Mouse (Mus musculus): ENCODE measurements at regions not wholly inside any gene's neighbourhood (a gene's known extent, or its start where the extent isn't known, plus 50 kb on each side); places are given as distances from the start of the nearest gene placed in this dataset.
"Not testable (repeated sequence)": the region's sequence is repeated elsewhere in the genome, so short reads cannot be mapped to it uniquely, and the experiment has no call there.

DNA sequence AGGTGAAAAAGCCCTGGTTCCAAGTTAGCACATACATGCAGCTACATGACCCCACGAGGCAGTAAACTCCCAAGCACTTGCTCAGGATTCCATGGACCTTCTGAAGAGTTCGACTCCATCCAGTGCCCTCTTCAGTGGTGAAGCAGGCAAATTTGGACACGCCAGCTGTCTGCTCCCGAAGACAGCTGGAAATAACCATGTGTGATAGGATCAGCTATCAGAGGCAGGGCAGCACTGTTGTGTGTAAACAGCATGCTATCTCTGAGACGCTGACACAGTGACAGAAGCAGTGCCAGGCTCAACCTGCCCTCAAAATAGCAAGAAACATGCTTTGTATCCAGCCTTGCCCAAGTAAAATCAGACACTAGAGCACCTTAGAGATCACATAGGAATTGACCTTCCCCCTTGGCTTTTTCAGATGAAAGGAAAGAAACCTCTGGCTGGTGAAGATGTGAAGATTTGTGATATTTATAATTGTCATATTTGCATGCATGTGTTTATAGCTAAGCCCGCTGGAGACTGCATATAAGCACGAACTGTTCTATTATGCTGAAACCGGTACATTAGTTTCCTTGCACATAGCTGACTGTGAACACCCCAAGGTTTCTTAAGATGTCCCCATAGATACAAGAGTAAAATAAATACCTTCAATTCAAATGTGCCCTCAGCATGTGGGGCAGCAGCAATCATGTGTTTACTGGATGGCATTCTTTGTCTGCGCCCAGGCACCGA, 146.4 kb upstream of the Nrip1 start:
- DNase-seq (ENCODE audit: low spot score), result no peak

DNA sequence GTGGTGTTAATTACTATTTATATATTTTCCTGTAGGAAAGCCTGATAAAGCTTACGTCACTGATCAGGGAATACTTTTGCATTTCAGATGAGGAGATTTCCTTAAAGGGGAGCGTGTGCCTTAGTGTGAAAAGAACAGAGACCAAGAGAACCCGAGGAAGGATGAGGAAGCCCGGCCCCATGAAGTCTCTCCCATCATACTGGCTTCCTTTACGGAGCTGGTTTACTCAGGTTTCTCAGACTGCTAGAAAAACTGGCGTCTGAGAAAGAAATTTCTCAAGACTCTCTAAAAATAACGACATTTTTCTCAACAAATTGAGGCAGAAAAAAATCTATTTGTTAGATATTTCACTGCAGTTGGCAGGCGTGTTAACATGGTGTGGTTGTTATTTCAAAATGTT, 137.2 kb upstream of the Nrip1 start:
- DNase-seq (ENCODE audit: low spot score), result no peak

DNA sequence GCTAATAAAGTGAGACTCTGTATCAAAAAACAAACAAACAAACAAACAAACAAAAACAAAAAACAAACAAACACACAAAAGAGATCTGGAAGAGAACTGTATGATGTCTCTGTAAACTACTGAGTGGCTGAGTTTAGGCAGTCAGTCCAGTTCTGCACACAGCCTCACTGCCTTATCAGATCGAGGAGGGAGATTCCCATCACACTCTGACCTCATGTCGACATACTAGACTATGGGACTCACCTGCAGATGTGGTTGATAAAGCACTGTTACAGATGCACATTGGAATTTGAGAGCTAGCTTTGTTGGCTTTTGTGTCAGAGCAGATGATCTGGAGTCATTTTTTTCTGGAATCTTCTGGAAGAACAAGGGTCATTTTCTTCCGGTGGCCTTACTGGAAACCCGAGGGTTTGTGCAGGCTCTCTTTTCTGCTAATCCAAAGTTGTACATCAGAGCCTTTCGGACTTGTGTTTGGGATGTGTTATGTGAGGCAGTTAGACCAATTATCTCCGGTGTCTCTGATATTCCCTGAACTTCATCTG, 135.6 kb upstream of the Nrip1 start:
- no peak for DNase-seq (ENCODE audit: low spot score)

DNA sequence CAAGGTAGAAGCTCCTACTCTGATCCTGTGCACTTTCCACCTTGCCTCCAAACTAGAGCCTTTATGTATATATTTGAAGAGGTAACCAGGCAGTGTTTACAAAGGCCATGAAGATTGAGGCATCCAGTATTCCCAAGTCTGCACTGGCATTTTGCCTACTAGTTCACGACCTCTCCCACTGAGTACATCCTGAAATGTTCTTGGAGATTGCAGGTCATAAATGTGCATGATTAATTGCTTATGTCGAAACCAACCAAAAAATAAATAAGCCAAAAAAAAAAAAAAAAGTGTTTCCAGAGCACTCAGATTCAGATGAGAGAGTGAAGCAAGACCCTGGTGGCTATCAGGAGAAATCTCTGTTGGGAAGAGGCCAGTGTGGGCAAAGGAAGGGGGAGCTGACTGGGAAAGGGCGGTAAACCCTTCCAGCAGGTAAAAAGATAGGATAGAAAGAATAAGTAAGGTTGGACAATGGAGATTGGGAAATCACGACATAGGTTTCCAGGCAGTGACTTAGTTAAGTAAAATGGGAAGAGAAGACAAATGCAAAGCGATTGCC, 133.6 kb upstream of the Nrip1 start:
- DNase-seq (ENCODE audit: low spot score), result no peak

DNA sequence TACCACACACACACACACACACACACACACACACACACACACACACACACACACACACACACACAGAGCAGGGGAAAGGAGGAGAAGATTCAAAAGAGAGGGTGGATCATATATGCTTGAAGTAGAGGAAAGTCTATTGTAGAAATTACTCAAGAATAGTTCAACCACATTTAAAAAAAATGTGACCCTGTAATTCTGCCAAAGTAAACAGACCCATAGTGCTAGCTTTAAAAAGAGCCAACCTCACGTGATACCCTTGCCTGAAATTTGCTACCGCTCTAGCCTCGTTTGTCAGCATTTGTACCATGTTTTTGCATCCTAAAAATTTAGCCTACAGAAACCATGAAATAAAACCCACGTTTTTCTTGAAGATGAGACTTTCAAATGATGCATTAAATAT, 132.6 kb upstream of the Nrip1 start:
- no peak for DNase-seq (ENCODE audit: low spot score)

DNA sequence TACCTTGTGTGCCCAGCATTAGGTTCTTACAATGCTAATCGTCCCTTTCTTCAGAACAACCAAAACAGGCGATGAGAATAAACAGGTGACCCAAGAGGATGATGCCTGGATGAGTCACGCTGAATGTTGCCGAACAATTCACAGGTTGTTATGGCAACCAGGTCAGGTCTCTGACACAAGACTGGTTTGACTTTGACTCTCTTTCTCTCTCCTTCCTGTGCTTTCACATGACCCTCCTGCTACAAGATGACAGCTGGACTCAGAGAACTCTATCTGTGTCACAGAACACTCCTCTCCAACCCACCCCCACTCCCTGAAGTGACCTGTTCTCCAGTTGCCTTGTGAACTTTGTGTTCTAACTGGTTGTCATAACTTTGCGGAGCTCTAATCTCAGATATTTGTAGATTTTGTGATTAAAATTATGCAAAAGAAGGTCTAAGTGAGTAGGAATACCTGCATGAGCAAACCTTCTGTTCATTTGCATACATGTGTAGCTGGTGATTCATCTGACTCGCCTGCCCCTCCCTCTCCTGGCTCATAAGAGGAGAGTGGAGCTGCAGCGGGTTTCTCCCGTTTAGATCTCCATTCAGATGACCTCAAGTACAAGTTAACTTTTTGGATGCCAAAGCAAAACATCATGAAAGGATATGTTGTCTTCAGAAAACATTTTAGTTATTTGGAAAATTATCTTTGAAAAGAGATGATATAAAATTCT, 126.2 kb upstream of the Nrip1 start:
- DNase-seq (ENCODE audit: low spot score), result no peak

DNA sequence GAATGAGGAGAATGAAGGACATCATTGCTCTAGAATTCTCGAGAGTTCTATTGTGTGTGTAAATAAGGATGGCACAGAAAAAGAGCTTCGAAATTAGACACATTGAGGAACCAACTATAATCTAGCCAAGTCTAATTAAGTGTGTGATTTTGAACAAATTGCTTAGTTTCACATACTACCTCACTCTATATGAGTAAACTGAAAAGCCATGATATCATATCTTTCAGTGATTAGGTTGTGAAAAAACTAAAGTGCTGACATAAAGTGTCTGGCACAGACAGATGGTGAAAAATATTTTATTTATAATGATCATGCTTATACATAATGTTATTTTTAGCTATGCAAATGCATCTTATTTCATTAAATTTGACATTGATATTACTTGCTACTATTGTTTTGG, 124.6 kb upstream of the Nrip1 start:
- DNase-seq (ENCODE audit: low spot score), result no peak

DNA sequence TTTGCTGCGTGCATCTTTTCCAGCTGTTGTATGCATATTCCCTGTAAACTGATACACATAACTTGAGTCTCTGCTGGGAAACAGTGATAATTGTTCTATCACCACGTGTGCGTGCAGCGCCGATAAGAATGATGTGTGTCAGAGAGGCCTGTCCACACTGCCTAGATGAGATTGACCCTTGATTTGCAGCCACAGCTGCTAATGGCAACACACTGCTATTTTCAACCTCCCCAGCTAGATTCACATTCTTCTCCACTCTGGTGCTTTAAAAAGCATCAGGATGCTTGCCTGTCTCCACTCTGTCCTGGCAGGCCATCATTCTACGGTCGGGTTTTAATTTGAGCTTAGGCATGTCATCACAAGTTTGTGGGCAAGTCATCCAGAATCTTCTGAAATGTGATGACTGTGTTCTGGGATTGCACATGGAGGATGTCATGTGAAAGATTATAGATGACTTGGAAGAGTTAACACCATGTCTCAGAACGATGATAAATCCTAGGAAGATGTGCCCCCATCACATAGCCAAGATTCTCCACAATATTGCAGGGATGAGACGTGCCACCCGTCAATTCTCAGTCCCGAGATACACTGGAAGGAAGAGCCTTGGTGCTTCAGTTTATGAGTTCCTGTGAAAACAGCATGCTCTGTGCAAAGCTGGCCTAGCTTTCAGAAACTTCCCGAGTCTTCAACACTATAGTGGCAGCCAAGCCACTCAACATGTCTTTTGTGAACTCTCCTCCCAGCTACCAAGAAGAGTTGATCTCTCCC, 123.6 kb upstream of the Nrip1 start:
- no peak for DNase-seq (ENCODE audit: low spot score)

DNA sequence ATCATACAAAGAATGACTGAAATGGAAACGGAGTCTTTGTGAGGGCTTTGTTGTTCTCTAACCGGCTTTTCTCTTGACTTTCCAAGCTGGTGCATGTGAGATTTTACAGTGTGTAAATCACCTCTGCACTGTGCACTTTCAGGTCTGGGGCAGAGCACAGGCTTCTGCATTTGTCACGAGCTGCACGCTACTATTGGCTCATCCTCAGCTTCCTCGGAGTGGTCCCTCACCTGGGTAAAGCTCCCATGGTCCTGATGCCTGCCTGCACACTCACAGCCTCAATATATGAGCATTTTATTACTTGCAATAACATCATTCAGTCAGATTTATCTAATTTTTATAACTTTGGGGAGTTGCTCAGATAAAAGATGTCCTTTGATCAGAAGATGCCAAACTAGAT, 109.8 kb upstream of the Nrip1 start:
- no peak for DNase-seq (ENCODE audit: low spot score)

DNA sequence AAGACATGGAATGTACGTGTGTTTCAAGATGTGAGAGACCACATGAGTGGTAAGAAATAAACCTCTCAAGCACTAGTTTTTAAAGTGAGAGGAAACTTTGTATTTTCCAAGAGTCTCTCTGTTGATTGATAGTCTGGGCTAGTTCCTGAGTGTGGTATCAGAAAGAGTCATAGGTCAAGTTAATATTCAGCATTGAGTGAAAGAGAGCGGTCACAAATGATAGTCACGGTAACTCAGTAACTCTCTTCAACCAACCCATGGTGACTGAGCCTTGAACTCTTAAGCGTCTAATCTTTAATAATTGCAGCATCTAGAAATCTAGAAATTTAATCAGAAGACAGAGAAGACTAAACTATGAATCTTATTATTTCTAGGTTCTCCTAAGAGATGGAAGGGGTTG, 108.3 kb upstream of the Nrip1 start:
- DNase-seq (ENCODE audit: low spot score), result no peak

DNA sequence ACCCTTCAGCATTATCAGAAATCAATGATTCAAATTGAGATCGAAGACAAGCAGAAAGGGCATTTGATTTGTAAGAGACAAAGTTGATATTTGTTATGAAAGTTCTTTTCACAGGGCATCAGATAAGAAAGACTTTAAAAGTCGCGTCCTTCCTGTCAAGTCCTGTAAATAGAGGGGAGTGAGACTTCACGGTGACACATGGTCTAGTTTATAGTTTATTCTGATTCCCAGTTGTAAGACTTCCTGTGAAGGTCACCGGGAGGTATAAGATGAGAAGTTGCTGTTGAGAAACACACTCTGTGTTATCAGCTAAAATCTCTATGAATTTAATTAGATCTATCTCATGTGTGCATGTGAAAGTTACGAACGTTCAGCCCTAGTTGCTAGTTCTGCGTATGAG, 103.8 kb upstream of the Nrip1 start:
- DNase-seq (ENCODE audit: low spot score), result no peak

DNA sequence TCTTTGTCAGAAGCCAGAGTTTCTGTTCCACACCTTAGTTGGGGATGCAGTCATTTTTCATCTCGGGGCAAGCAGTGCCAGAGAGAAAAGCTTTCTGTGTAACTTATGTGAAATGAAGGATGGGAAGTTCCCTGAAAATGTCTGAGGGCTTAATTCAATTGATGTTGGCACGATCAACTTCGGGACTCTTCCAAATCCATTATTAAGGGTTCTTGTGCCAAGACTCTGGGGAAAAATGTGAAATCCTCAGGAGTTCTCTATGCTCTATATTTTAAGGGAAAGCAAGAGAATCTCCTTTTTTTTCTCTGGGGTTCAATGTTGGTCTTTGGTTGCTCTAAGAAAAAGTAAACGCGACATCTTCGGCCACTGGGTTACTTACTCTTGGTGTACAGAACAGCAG, 100.9 kb upstream of the Nrip1 start:
- DNase-seq (ENCODE audit: low spot score), result no peak

DNA sequence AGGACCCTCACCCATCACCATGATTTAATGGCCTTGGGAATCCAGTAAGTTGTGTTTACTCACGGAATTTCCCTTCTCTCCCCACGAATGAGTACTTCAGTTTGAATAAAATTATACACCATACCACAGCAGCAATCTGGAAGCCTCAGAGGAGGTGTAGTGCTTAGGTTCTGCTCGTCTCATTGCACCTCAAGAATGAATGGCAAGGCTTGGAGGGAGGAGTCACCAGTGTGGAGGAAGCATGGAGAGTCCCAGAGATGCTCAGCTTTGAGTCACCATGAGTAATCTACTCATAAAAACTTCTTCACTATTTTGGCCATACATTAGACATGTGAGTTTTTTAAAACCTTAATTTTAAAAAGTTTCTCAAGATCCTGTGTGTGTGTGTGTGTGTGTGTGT, 98.8 kb upstream of the Nrip1 start:
- DNase-seq (ENCODE audit: low spot score), result no peak

DNA sequence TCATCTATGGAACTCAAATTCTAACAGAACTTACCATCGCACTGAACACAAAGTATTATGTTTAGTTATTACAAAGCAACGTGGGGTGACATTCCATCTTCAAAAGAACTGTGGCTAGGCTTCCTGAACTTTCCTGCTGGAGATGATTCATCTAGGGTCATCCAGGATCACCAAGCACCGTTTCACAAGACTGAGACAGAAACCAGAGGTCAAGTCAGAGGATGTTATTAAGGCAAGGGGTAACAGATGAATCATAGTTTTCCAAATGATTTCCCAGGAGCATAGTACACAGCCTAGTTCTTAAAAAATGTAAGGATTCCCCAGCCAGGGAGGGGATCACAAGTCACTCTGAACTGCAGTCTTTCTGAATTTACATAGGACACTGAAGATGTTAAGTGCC, 97.5 kb upstream of the Nrip1 start:
- no peak for DNase-seq (ENCODE audit: low spot score)

DNA sequence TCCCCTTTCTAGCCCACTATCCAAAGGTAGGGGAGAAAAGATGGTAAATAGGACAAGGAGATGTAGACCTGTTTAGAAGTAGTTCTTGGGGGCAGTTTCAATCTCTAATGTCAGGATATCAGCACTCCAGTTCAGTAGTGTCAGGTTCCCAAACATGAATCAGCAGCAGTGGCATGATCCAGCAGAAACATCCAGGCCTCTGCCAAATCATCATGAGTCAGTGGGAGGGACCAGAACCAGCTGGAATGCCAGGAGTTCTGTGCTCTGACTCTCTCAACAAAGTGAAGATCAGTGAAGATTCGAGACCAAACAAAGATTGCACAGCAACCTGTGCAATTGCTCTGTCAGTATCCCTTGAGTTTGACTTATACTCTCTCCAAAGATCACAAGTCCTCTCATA, 85.9 kb upstream of the Nrip1 start:
- DNase-seq (ENCODE audit: low spot score), result no peak

DNA sequence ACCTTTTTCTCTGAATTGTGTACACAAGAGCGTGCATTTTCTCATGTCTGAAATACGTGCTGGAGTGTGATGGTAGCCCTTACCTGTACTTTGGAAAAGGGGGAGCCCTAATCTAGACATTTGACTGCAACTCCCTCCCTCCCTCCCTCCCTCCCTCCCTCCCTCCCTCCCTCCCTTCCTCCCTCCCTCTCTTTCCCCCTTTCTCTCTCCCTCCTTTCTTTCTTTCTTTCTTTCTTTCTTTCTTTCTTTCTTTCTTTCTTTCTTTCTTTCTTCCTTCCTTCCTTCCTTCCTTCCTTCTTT, 82.6 kb upstream of the Nrip1 start:
- not testable (repeated sequence) for DNase-seq (ENCODE audit: low spot score)

DNA sequence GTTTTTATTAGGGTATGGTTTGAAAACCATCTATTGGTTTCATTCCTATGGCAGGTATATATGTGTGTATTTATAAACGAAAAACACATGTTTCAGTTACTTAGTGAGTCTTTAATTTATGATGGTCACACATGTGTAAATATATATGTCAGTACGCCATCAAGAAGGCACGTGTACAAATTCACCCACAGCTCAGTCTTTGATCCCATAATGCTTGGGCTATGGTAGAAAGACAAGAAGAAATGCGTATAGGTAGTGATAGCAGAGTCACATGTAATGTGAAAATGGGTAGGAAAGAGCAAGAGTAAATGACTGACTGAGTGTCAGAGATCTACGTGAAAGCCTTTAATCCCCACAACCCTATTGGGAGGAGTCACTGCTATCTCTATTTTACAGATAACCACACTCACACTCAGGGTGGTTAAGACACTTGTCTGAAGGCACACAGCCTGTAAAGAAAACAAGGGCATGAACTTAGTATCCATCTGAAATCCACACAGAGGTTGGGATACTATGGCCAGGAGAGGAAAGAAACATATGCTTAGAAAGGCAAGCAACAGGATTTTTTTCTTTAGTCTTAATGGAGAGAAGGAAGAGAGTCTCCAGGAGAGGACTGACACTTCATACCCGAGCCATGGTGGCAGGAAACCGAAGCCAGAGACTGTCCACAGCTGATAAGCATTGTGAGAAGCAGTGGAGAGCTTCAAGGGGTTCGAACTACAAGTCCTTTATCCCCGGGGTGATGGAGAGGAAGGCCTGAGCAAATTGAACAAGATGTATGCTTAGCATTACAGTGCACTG, 82.1 kb upstream of the Nrip1 start:
- DNase-seq (ENCODE audit: low spot score), result no peak

DNA sequence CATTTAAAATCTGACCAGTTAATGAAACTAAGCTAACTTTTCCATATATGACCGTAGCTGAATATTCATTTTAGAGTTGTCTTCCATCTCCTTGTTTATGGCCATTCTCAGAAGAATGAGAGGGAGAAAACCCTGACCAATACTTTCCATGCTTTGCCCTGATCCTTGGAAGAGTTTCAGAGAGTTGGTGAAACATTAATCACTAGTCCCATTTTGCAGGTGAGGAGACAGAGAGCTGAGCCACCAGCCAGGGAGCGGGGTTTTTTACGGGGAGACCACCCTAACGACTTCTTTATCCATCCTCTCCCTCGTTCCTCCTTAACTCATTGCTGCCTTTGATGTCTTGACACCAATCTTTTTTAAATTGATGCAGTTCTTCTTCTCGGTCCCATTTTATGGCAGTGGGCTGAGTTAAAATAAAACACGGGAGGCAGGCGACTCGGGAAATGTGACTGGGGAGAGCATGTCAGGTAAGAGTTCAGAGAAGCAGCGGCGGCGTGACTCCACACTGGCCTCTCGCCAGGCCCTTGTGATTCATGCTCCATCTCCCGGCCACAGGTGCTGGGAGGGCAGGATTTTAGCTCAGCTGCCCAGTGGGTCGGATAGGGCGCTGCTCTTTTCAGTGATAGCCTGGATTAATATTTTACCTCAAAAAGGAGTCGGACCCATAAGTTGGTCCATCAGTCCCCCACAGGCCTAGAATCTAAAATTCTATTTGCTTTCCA, 81.3 kb upstream of the Nrip1 start:
- no peak for DNase-seq (ENCODE audit: low spot score)

DNA sequence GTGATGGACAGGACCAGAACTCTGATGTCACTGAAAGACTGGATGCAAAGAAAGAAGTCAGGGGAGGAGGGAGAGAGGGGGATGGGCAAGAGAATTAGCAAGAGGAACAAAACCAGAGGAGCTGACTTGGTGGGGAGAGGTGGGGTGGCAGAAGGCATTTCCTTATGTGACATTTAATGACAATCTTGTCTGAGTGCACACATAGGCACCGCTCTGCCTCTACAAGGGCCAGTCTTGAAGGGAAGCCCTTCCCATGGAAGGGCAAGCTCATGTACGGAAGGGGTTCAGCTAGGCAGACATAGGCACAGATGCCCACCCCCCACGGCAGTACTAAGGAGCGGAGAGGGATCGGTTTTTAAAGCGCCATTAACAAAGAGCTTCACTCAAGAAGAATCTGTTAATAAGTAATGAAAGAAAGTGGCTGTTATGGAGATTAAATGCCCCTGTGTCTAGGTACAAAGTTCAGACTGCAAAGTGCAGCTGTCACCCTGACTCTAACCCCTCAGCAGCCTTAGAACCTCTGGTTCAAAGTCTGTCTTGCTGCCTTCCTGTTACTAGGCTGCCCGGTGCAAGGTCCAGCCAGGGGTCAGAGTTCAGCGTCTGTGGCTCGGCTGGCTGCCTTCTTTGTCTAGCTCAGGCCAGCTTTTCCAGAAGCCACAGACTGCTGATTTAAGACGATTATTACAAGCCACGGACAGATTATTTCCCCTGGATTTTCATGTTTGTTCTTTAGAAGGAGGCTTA, 80.0 kb upstream of the Nrip1 start:
- DNase-seq (ENCODE audit: low spot score), result no peak

DNA sequence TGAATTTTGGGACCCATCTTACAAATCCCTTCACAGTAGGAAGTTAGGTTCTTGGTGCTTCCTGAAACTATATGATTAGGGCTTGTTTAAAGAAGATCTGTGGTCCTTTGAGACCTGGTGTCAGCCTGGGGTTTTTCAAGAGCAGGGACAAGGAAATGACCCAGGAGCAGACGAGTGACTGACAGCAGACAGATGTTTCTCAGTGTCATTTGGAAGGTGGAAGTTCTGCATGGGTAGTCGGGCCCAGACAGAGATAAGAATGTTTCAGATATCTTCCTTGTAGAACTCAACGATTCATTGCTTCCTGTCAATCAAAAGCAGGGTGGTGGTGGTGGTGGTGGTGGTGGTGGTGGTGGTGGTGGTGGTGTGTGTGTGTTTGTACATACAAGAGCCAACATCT, 75.1 kb upstream of the Nrip1 start:
- no peak for DNase-seq (ENCODE audit: low spot score)

DNA sequence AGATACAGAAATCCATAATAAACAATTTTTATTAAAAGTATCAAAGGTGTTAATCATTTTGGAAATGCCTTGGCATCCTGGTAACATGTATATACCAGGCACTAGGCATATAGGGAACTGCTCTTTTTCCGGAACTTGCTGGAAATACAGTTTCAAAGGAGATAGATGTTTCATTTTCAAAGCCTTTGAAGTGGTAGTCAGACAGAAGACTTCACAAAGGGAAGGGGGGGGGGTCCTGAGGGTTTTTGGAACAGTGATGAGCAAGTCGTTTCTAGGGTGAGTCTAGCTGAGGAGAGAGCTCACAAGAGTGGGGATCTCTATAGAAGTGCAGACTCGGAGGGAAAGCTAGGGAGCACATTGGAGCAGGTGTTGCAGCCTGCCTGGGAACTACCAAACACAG, 73.4 kb upstream of the Nrip1 start:
- no peak for DNase-seq (ENCODE audit: low spot score)

Data from ovary, adult 18-20 months (tissue).